Mouse (Mus musculus): ENCODE data around the gene Lpcat2.
"Not testable (repeated sequence)": the region's sequence is repeated elsewhere in the genome, so short reads cannot be mapped to it uniquely, and the experiment has no call there.

Gene Lpcat2

GRCm38 (mm10) chr8:92853188-92853983 lies 1.8 kb upstream of the Lpcat2 start:
- DNase-seq (ENCODE audit: low spot score in 2 of 2): peak; percentile 41 to 47

- DNase-seq (ENCODE audit: low spot score in 2 of 2): no peak
Observed at GRCm38 (mm10) chr8:92854673-92855072, 466 bp upstream of the Lpcat2 start.

- no peak for DNase-seq (ENCODE audit: low spot score in 2 of 2)
Observed at GRCm38 (mm10) chr8:92856273-92856986, 1.3 kb downstream of the Lpcat2 start.

GRCm38 (mm10) chr8:92858475-92859182 lies 3.5 kb downstream of the Lpcat2 start:
- no peak for DNase-seq (ENCODE audit: low spot score in 2 of 2)

GRCm38 (mm10) chr8:92861977-92862376 lies 6.8 kb downstream of the Lpcat2 start:
- no peak for DNase-seq (ENCODE audit: low spot score in 2 of 2)

- no peak for DNase-seq (ENCODE audit: low spot score in 2 of 2)
Observed at GRCm38 (mm10) chr8:92870281-92870680, 15.1 kb downstream of the Lpcat2 start.

GRCm38 (mm10) chr8:92872063-92872759 lies 17.1 kb downstream of the Lpcat2 start:
- no peak for DNase-seq (ENCODE audit: low spot score in 2 of 2)

GRCm38 (mm10) chr8:92875795-92876194 lies 20.7 kb downstream of the Lpcat2 start:
- peak in 1 of 2 experiments; percentile 33 for DNase-seq (ENCODE audit: low spot score in 2 of 2)

- DNase-seq (ENCODE audit: low spot score in 2 of 2): no peak
Observed at GRCm38 (mm10) chr8:92881247-92881646, 26.1 kb downstream of the Lpcat2 start.

- DNase-seq (ENCODE audit: low spot score in 2 of 2): peak in 1 of 2 experiments; percentile 40
Observed at GRCm38 (mm10) chr8:92883771-92884170, 28.6 kb downstream of the Lpcat2 start.

GRCm38 (mm10) chr8:92892216-92892615 lies 37.1 kb downstream of the Lpcat2 start:
- DNase-seq (ENCODE audit: low spot score in 2 of 2): not testable (repeated sequence)

GRCm38 (mm10) chr8:92893870-92894269 lies 38.7 kb downstream of the Lpcat2 start:
- no peak for DNase-seq (ENCODE audit: low spot score in 2 of 2)

- DNase-seq (ENCODE audit: low spot score in 2 of 2): no peak
Observed at GRCm38 (mm10) chr8:92895053-92895452, 39.9 kb downstream of the Lpcat2 start.

GRCm38 (mm10) chr8:92896056-92896455 lies 40.9 kb downstream of the Lpcat2 start:
- DNase-seq (ENCODE audit: low spot score in 2 of 2): no peak

- DNase-seq (ENCODE audit: low spot score in 2 of 2): no peak
Observed at GRCm38 (mm10) chr8:92896611-92897010, 41.5 kb downstream of the Lpcat2 start.

GRCm38 (mm10) chr8:92897794-92898193 lies 42.7 kb downstream of the Lpcat2 start:
- DNase-seq (ENCODE audit: low spot score in 2 of 2): no peak

GRCm38 (mm10) chr8:92899590-92899989 lies 44.5 kb downstream of the Lpcat2 start:
- no peak for DNase-seq (ENCODE audit: low spot score in 2 of 2)

GRCm38 (mm10) chr8:92901107-92901506 lies 46.0 kb downstream of the Lpcat2 start, which contains the start of gene Capns2:
Gene Capns2, plus strand, starts transcription at chr8:92901407.
- DNase-seq (ENCODE audit: low spot score in 2 of 2): no peak

GRCm38 (mm10) chr8:92902981-92903380 lies 47.8 kb downstream of the Lpcat2 start:
- DNase-seq (ENCODE audit: low spot score in 2 of 2): no peak

- DNase-seq (ENCODE audit: low spot score in 2 of 2): no peak
Observed at GRCm38 (mm10) chr8:92903488-92904135, 48.5 kb downstream of the Lpcat2 start.

GRCm38 (mm10) chr8:92906553-92906952 lies 51.4 kb downstream of the Lpcat2 start:
- no peak for DNase-seq (ENCODE audit: low spot score in 2 of 2)
